Mouse (Mus musculus): ENCODE measurements around the gene Cldn11. TPM values are rescaled to one million over a fixed set of nuclear protein-coding genes. Genes with fewer than 3 reads are reported as not detected.
"Not testable (repeated sequence)": the region's sequence is repeated elsewhere in the genome, so short reads cannot be mapped to it uniquely, and the experiment has no call there.

Gene Cldn11
- total RNA-seq (2015) (not detected in 2 replicates), total RNA-seq (2017) (not detected in 2 replicates)

- ATAC-seq (ENCODE audit: poor library complexity, severe bottlenecking), result no peak
Observed at GRCm38 (mm10) chr3:31149706-31150105, at the start of gene Cldn11. Gene Cldn11 (plus strand): TSS chr3:31149920.

- no peak for ATAC-seq (ENCODE audit: poor library complexity, severe bottlenecking)
Observed at GRCm38 (mm10) chr3:31100026-31100425, 49.7 kb upstream of the Cldn11 start.

DNA sequence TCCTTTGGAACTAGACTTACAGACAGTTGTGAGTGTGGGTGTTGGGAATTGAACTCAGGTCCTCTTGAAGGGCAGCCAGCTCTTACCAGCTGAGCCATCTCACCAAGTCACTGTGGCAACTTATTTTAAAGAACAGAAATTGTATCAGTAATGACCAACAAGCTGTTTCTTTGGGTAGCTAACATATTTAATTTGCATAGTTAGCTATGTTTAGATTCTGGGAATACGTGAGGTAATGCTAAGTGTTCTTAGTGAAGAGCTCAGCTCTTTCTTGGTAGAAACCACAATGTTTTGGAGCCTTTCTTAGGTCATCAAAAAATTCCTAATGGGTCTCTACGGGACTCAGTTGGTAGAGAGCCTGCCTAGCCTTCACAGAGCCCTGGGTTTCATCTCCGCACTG, 48.9 kb upstream of the Cldn11 start:
- no peak for ATAC-seq (ENCODE audit: poor library complexity, severe bottlenecking)

DNA sequence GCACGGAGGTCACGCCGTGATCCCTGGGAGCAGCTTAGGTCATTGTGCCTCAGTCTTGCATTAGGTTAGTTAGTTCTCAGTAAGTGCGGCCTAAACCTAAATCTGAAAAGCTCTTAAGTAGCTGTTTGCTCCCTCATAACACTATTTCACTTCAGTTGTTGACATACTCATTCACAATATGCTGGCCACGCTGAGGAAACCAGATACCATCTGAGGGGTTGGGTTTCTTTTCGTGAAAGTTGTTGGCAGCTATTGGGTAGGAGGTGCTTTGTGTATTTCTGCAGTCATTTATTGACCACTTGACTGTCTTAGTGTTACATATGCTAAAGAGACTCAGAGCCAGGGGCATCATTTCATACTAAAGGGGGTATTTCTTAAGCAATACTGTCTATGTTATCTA, 44.8 kb upstream of the Cldn11 start:
- ATAC-seq (ENCODE audit: poor library complexity, severe bottlenecking), result no peak

- ATAC-seq (ENCODE audit: poor library complexity, severe bottlenecking), result peak; percentile 99
Observed at GRCm38 (mm10) chr3:31106597-31106996, 43.1 kb upstream of the Cldn11 start.

- no peak for ATAC-seq (ENCODE audit: poor library complexity, severe bottlenecking)
Observed at GRCm38 (mm10) chr3:31107674-31108073, 42.0 kb upstream of the Cldn11 start.

DNA sequence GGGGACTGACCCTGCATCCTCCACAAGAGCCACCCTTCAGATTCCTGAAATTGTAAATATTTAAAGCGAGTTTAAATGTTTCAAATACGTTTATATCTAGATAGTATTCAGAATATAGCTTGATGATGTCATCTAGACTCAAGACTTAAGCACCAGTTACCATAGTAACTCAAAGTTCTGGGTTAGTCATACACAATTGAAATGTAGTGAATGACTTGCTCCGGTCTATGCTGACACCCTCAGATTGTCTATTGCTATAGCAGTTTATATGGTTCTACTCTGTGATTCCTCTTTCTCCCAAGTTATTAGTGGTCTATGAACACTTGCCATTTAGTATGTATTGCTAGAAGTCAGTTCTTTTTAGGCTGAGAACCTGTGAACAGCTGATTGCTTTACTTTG, 40.6 kb upstream of the Cldn11 start:
- peak; percentile 48; the same call in 1 of the 2 replicates for ATAC-seq (ENCODE audit: poor library complexity, severe bottlenecking)

DNA sequence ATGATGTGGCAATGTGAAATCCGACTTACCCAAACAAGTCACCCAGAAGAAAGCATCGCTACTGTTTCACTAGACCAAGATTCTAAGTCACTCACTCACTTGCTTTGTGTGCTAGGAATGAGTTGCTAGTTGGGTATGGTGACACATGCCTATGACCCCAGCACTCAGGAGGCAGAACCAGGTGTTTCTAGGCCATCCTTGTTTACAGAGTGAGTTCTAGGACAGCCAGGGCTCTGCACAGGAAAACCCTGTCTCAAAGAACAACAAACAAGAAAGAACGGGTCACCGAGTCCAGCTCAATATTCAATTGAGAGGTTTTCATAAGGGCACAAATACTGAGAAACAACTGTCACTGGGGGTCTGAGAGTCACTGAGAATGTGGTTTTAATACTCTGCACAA, 26.6 kb upstream of the Cldn11 start:
- no peak for ATAC-seq (ENCODE audit: poor library complexity, severe bottlenecking)

- ATAC-seq (ENCODE audit: poor library complexity, severe bottlenecking), result no peak
Observed at GRCm38 (mm10) chr3:31126303-31126702, 23.4 kb upstream of the Cldn11 start.

DNA sequence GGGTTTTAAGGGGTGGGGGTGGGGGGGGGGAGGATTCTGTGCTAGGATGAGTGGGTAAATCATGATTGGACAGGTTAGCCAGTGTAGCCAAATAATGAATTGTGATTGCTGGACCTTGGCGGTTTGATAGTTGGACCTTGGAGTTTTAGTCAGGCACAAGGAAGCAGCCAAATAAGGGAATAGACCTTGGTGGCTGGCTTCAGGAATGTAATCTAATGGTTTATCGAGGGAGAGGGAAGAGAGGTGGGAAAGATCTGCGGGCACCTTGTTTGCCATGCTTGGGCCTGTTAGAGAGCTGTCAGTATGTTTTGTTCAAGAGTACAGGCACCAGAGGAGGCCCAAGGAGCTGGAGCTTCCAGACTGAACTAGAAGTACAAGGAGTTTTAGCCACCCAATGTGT, 22.9 kb upstream of the Cldn11 start:
- no peak for ATAC-seq (ENCODE audit: poor library complexity, severe bottlenecking)

DNA sequence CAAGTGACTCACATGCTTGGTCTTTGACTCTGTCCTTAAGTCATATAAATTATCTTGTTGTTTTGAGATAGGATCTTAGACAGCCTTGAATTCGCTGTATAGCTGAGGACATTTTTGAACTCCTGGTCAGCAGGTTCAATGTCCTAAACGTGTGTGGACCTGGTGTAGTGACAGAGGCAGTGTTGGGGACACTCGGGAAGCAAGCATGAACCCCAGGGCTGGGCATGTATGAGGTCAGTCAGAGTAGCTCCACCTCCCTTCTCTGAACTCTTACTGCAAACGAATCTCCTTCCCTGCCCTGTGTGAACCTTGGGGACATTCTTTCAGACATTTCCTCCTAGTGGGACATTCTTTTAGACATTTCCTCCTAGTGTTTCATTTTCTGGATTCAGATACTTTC, 20.0 kb upstream of the Cldn11 start:
- ATAC-seq (ENCODE audit: poor library complexity, severe bottlenecking), result no peak

DNA sequence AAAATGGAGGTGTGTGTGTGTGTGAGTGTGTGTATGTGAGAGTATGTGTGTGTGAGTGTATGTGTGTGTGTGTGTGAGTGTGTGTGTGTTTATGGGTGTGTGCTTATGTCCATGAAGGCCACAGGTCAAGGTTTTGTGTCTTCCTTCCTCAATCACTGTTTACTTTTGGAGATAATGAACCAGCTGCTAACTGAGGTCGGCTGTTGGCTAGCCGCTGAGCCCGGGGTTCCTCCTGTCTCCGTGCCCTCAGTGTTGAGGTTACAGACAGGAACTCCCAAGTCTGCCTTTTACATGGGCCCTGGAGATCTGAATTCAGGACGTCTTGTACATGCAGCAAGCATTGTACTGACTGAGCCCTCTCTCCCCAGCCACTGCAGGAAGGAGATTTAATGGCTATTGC, 16.1 kb upstream of the Cldn11 start:
- peak; percentile 23; the same call in 1 of the 2 replicates for ATAC-seq (ENCODE audit: poor library complexity, severe bottlenecking)

- no peak for ATAC-seq (ENCODE audit: poor library complexity, severe bottlenecking)
Observed at GRCm38 (mm10) chr3:31134246-31134645, 15.5 kb upstream of the Cldn11 start.

GRCm38 (mm10) chr3:31134696-31135095, 15.0 kb upstream of the Cldn11 start:
- no peak for ATAC-seq (ENCODE audit: poor library complexity, severe bottlenecking)

- ATAC-seq (ENCODE audit: poor library complexity, severe bottlenecking), result not testable (repeated sequence)
Observed at GRCm38 (mm10) chr3:31136591-31136990, 13.1 kb upstream of the Cldn11 start.

DNA sequence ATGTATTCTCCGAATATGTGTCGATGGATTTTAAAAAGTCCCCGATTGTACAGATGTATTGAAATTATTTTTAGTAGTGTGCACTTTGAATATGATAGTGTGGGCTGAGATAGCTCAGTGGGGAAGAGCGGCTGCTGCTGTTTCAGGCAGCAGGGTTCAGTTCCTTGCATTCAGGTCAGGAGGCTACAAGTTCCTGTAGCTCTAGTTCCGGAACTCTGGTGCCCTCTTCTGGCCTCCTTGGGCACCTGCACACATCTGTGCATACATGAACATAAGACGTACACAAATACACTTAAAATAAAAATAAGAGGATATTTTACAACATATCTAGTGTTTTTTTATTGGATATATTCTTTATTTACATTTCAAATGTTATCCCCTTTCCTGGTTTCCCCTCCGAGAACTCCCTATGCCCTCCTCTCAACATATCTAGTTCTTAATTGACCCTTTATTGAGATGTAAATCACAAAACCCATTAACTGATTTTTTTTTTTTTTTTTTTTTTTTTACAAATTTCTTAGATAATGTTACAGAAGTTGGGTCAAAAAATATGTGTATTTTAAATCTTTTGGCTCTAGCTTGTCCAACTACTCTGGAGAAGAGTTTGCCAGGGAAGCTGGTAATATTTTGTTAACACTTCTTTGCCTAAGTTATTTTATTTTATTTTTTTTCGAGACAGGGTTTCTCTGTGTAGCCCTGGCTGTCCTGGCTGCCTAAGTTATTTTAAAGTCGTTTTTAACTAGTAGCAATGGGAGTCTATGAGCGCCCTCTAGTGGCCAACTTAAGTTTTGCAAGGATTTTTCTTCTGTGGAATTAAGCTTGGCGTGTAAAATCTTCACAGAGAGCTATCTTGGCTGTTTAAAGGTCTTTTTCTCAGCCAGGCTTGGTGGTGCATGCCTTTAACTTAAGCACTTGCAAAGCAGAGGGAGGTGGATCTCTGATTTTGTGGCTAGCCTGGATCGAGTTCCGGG, 11.0 kb upstream of the Cldn11 start:
- peak; percentile 85 for ATAC-seq (ENCODE audit: poor library complexity, severe bottlenecking)

GRCm38 (mm10) chr3:31141621-31142020, 8.1 kb upstream of the Cldn11 start:
- ATAC-seq (ENCODE audit: poor library complexity, severe bottlenecking), result no peak

- not testable (repeated sequence) for ATAC-seq (ENCODE audit: poor library complexity, severe bottlenecking)
Observed at GRCm38 (mm10) chr3:31145222-31145621, 4.5 kb upstream of the Cldn11 start.

DNA sequence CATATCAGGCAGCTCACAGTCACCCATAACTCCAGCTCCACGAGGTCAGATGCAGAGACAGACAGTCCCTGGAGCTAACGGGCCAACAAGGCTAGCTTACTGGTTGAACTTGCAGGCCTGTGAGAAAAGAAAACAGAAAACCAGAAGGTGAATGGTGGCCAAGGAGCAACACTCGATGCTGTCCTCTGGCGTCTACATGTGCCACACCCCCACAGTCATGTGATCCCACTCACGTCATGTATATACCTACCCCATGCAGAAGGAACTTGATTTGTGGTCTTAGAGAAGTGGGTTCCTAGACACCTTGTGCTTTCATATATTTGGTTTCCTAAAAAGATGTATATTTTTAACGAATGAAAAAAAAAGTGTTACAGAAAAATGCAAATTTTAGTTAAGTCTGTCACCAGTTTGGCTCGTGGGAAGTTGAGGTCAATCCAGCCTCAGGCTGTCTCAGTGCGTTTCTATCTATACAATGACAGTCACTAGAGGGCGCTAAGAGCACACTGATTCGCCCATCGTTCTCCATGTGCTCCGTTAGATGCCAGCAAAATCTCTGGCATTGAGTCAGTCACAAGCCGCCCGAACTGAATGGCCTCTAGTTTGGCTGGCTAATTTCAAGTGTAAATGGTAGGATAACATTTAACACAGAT, 4.0 kb upstream of the Cldn11 start:
- peak; percentile 96 for ATAC-seq (ENCODE audit: poor library complexity, severe bottlenecking)

DNA sequence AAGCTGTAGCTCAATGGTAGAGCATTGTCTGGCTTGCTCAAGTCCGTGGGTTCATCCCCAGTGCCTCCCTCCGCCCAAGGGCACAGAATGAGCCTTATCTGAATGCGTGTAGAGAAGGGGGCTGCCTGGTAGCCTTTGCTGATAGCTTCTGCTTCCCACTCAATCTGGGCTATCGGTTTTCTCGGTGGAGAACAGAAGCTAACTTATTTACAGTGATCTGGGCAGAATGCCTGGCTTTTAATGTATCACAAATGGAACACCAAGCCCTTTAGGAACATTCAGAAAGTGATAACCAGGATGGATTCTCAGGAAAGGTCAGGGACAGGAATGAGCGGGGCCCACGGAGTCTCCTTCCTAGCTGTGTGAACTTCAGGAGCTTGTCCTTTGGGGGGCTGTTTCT, 1.1 kb upstream of the Cldn11 start:
- no peak for ATAC-seq (ENCODE audit: poor library complexity, severe bottlenecking)

DNA sequence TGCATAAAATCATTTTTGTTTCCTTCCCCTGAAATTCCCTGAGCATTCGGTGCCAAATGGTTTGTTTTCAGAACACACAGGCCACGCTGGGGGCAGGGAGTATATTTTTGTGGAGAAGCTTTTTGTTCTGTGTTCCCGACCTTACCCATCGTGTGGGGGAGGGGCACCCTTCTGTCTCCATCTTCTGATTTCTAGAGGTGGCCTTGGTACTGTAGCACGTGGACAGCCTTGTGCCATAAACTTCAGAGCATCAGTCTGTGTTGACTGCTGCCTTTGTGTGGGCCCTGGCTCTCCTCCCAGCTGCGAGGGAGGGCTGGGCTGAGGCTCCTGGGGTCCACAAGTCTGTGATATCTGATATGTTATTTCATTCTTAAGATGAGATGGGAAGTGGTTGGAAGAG, 2.4 kb downstream of the Cldn11 start:
- no peak for ATAC-seq (ENCODE audit: poor library complexity, severe bottlenecking)

DNA sequence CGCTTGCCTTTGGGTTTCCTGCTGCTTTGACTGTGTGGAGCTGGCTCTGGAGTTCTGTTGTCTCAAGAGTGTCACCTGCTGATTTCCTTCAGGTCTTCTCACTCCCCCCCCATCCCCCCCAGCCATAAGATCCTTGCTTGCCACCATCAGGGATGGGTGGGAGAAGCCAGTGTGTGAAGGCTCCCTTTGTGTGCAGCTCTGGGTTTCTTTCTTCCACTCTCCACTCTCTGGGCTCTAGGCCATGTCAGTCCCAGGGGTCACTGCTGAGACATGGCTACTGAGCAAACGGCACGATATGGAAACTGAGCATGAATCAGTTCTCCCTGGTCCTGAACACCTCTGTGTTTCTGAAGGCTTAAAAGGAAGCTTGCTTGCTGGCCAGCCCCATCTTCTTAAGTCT, 6.4 kb downstream of the Cldn11 start:
- ATAC-seq (ENCODE audit: poor library complexity, severe bottlenecking), result no peak
